Mouse (Mus musculus): Measurements from ENCODE around the gene Mrpl52. TPM values are rescaled to one million over a fixed set of nuclear protein-coding genes. Genes with fewer than 3 reads are reported as not detected.

The Mrpl52 gene
- polyA plus RNA-seq, 1 experiment from 2014 or later: 282 TPM

Other genes with a start within 250 kb of the Mrpl52 start
- gene Dad1, start 172.8 kb upstream of the Mrpl52 start, polyA plus RNA-seq (2015; fragmentation: Nextera tagmentation; extraction: Ambion mirVana): 286 and 291 TPM in 2 replicates
- gene Abhd4, start 172.7 kb upstream of the Mrpl52 start, polyA plus RNA-seq (2015; fragmentation: Nextera tagmentation; extraction: Ambion mirVana): 47.7 and 53.9 TPM in 2 replicates
- gene Olfr49, start 142.0 kb upstream of the Mrpl52 start, polyA plus RNA-seq (2015; fragmentation: Nextera tagmentation; extraction: Ambion mirVana): not detected in 2 replicates
- gene Oxa1l, start 66.1 kb upstream of the Mrpl52 start, polyA plus RNA-seq (2015; fragmentation: Nextera tagmentation; extraction: Ambion mirVana): 47.9 and 48.1 TPM in 2 replicates
- 5.0 and 5.2 TPM in 2 replicates for gene Slc7a7, start 9.1 kb upstream of the Mrpl52 start, polyA plus RNA-seq (2015; fragmentation: Nextera tagmentation; extraction: Ambion mirVana)
- gene Mmp14, start 4.7 kb downstream of the Mrpl52 start, polyA plus RNA-seq (2015; fragmentation: Nextera tagmentation; extraction: Ambion mirVana): 60.3 and 61.7 TPM in 2 replicates
- 32.5 and 33.9 TPM in 2 replicates for gene Lrp10, start 37.2 kb downstream of the Mrpl52 start, polyA plus RNA-seq (2015; fragmentation: Nextera tagmentation; extraction: Ambion mirVana)
- 22.9 and 23.8 TPM in 2 replicates for gene Rem2, start 49.2 kb downstream of the Mrpl52 start, polyA plus RNA-seq (2015; fragmentation: Nextera tagmentation; extraction: Ambion mirVana)
- 101 and 102 TPM in 2 replicates for gene Prmt5, start 90.6 kb downstream of the Mrpl52 start, polyA plus RNA-seq (2015; fragmentation: Nextera tagmentation; extraction: Ambion mirVana)
- gene Haus4, start 127.7 kb downstream of the Mrpl52 start, polyA plus RNA-seq (2015; fragmentation: Nextera tagmentation; extraction: Ambion mirVana): 29.6 and 31.6 TPM in 2 replicates
- gene Ajuba, start 150.6 kb downstream of the Mrpl52 start, polyA plus RNA-seq (2015; fragmentation: Nextera tagmentation; extraction: Ambion mirVana): 11.1 and 13.1 TPM in 2 replicates
- gene 4931414P19Rik, start 179.1 kb downstream of the Mrpl52 start, polyA plus RNA-seq (2015; fragmentation: Nextera tagmentation; extraction: Ambion mirVana): 8.0 and 8.9 TPM in 2 replicates
- gene Psmb5, start 191.1 kb downstream of the Mrpl52 start, polyA plus RNA-seq (2015; fragmentation: Nextera tagmentation; extraction: Ambion mirVana): 430 and 444 TPM in 2 replicates
- gene Psmb11, start 194.5 kb downstream of the Mrpl52 start, polyA plus RNA-seq (2015; fragmentation: Nextera tagmentation; extraction: Ambion mirVana): 0.15 TPM in 1 of 2 replicates, not detected in the other
- not detected in 2 replicates for gene Gm17606, start 214.0 kb downstream of the Mrpl52 start, polyA plus RNA-seq (2015; fragmentation: Nextera tagmentation; extraction: Ambion mirVana)
- 7.6 and 8.6 TPM in 2 replicates for gene Cdh24, start 214.5 kb downstream of the Mrpl52 start, polyA plus RNA-seq (2015; fragmentation: Nextera tagmentation; extraction: Ambion mirVana)